Mouse (Mus musculus) G1E (cell line): ENCODE results near the gene C5ar1.

Experiments
- CTCF ChIP-seq: IDR thresholded peaks from 2 replicates; pipeline ENCODE4 v1.5.1; 2012; ENCODE audit warnings: low read depth, low read length, inconsistent platforms, mixed read lengths
- GATA1 ChIP-seq: IDR thresholded peaks from 2 replicates; pipeline ENCODE4 v1.6.1; 2012; ENCODE audit warnings: borderline replicate concordance, low read length, inconsistent platforms, mixed read lengths
- TAL1 ChIP-seq: conservative IDR thresholded peaks from 2 replicates; pipeline ENCODE4 v1.6.1; 2012; ENCODE audit warnings: low read depth, low read length, inconsistent platforms, mixed read lengths

DNA sequence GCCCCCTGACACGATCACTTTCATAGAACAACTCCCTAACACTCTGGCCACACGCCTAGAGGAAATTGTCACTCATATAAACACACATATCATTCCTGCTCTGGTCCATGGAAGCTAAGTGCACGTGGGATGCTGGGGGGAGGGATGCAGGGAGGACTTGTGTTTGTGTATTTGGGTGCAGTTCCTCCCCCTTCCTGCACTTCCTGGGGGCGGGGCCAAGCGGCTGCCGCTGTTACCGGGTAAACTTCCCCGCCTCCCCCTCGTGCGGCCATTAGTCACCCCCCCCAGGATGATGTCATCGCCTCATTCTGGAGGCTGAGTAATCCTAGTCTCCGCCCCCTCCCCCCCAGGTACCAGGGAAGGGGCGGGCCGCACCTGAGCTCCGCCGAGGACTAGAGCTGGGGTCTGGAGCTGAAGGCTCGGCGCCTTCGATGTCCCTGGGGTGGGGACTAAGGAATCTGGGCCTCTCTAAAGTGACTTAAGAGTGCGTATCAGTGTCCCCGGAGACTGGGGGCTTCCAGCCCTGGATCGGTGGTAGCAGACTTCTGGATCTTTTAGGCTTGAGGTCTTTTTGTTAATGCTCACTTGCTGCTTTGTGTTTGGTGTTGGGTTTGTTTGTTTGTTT lies 37.5 kb upstream of the C5ar1 start:
- TF ChIP-seq CTCF (no peak), GATA1 (no peak), TAL1 (no peak)
